Mouse (Mus musculus) bone marrow, adult 2 months (tissue): ENCODE measurements around the gene Odf3l2. TPM values are rescaled to one million over a fixed set of nuclear protein-coding genes. Genes with fewer than 3 reads are reported as not detected.

Experiments
- H3K27ac ChIP-seq: fragments of 200-500 bp; 2 replicates; pipeline ENCODE4 v1.5.1; 2012; ENCODE audit warnings: low read depth, mild to moderate bottlenecking, control low read depth, inconsistent platforms, low read length; ENCODE audit not compliant: control insufficient read depth, poor library complexity, insufficient read depth
- H3K4me1 ChIP-seq: fragments of 200-500 bp; 2 replicates; pipeline ENCODE4 v1.6.1; 2011; ENCODE audit warnings: low read length; ENCODE audit not compliant: control insufficient read depth, insufficient read depth
- H3K4me3 ChIP-seq: fragments of 200-500 bp; replicated peaks from 2 replicates; pipeline ENCODE3; 2011; ENCODE audit warnings: mild to moderate bottlenecking, low read depth, low read length, control low read depth; ENCODE audit not compliant: control insufficient read depth
- CTCF ChIP-seq: fragments of 200-500 bp; IDR thresholded peaks from 2 replicates; pipeline ENCODE4 v1.5.1; 2011; ENCODE audit warnings: low read length, control low read depth; ENCODE audit not compliant: control insufficient read depth, insufficient read depth
- POLR2A ChIP-seq: fragments of 200-500 bp; IDR thresholded peaks from 2 replicates; pipeline ENCODE4 v1.6.1; 2011; ENCODE audit warnings: low read depth, mild to moderate bottlenecking, control low read depth, low read length, borderline replicate concordance; ENCODE audit not compliant: control insufficient read depth
- WGBS: fragments of 180-500 bp; shearing (Covaris S2); methylation state at CpG from one replicate; pipeline ENCODE4 v1.1.7; 2018; 5-methylcytosine and 5-hydroxymethylcytosine counted together
- polyA plus RNA-seq: library from polyadenylated mRNA; stranded (reverse); fragments of >200 nt; gene quantifications from 2 replicates; pipeline ENCODE4 v1.2.4, GENCODE M21; 2011; ENCODE audit warnings: low replicate concordance; ENCODE audit not compliant: missing spikeins, insufficient read depth, insufficient read length

The Odf3l2 gene
- polyA plus RNA-seq, 1 experiment, result not detected

DNA sequence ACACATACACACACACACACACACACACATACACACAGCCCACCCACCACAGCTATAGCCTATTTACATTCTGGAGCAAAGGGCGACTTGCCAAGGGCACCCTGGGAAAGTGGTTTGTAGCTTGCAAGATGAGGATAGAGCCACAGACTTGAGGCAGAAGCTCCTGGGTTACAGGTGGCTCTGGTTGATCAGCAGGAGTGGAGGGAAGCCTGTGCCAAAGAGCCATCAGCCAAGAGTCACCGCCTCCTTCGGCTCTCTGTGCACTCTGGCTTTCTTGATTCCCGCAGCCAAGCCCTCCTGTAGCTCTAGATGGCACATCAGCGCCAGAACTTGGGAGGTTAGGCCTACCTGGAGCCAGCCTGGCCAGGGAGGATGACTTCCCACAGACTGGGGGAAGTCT lies 34.2 kb downstream of the Odf3l2 start:
- Histone ChIP-seq H3K27ac (no peak overlapping the region), H3K4me1 (no peaks in the 10 kb centered on the region), H3K4me3 (no peak overlapping the region)
- WGBS, result 58% methylated on average over 5 of the region's 5 CpGs
- TF ChIP-seq CTCF (no peak), POLR2A (no peak)

GRCm38 (mm10) chr10:79609276-79609675 lies 36.3 kb downstream of the Odf3l2 start:
- 69% methylated on average over 3 of the region's 3 CpGs for WGBS
- no peak overlapping the region for H3K4me3 ChIP-seq
- TF ChIP-seq CTCF (no peak), POLR2A (no peak)
- no peaks in the 10 kb centered on the region for H3K4me1 ChIP-seq
- H3K27ac ChIP-seq, result no peak overlapping the region; the same call in 1 of the 2 replicates

DNA sequence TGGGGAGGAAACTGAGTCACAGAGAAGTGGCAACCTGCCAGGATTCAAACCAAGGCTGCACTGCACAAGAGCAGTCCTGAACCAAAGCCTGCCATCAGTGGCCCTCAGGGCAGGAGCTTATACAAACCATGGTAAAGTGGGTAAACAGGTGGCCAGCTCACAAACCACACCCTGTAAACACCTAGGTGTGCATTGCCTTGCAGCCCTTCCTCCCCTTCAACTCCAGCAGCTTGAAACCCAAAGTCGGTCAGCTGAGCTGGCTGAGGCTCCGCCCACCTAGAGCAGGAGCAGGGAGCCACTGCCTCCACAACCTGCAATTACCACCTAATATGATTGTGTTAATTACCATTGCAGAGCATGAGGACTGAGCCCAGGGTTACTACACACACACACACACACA lies 37.6 kb downstream of the Odf3l2 start:
- TF ChIP-seq POLR2A, result no peak
- 38% methylated on average over 2 of the region's 2 CpGs for WGBS

GRCm38 (mm10) chr10:79606537-79606936 lies 39.0 kb downstream of the Odf3l2 start:
- no peaks in the 10 kb centered on the region for H3K4me1 ChIP-seq
- no peak for TF ChIP-seq CTCF
- no peak for TF ChIP-seq POLR2A
- H3K4me3 ChIP-seq, result no peak overlapping the region
- no peak overlapping the region for H3K27ac ChIP-seq
- 59% methylated on average over 4 of the region's 4 CpGs for WGBS

More for the DNA sequence above, 37.6 kb downstream of the Odf3l2 start:
- Histone ChIP-seq H3K27ac (no peak overlapping the region; the same call in 1 of the 2 replicates), H3K4me1 (no peaks in the 10 kb centered on the region), H3K4me3 (no peak overlapping the region)

GRCm38 (mm10) chr10:79597936-79598230 lies 47.7 kb downstream of the Odf3l2 start:
- no peaks in the 10 kb centered on the region for H3K4me1 ChIP-seq
- no peak overlapping the region for H3K4me3 ChIP-seq
- no peak overlapping the region for H3K27ac ChIP-seq
- TF ChIP-seq POLR2A (no peak), CTCF (no peak)
- 73% methylated on average over 4 of the region's 4 CpGs for WGBS

DNA sequence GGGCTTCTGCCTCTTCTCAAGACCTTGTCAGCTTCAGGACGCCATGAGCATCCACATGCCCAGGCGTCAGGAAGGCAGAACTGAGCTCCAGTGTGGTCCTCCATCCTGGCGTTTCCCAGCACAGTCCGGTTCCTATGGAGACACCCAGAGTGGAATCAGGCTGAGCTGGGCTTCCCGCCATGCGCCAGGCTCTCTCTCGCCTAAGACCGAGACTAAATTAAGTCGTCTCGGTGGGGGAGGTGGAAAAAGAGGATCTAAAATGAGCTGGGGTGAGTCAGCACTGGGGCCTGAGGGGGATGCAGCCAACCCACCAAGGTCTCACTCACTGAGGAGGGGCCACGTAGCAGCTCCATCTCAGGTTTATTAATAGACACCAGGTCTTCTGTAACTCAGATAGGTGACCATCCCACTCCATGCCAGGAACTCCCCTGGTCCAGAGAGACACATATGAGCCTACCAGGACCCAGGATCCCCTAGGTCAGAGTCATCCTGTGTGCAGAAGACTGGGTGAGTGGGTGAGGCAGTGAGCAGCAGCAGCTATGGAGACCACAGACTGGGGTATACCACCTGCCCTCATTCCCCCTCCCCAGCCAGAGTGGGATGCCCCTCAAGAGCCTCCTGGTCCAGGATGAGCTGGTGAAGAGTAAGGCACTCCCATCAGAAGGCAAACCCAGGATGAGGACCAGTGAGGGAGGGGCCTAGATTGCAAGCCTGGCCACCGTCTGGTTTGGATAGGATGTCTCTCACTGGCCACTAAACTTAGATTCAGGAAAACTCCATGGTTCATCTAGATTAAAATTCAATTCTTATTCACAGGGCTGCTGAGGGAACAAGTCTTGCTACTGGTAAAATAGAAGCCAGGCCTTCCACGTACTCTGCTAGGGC lies 48.2 kb downstream of the Odf3l2 start:
- TF ChIP-seq POLR2A (no peak), CTCF (no peak)
- WGBS, result 18% methylated on average over 13 of the region's 13 CpGs
- Histone ChIP-seq H3K27ac (no peak overlapping the region), H3K4me3 (no peak overlapping the region), H3K4me1 (no peaks in the 10 kb centered on the region)

GRCm38 (mm10) chr10:79595590-79595929 lies 50.0 kb downstream of the Odf3l2 start:
- Histone ChIP-seq H3K4me3 (no peak overlapping the region), H3K27ac (no peak overlapping the region), H3K4me1 (no peaks in the 10 kb centered on the region)
- no peak for TF ChIP-seq POLR2A
- 68% methylated on average over 8 of the region's 8 CpGs for WGBS

GRCm38 (mm10) chr10:79594872-79595589 lies 50.5 kb downstream of the Odf3l2 start:
- TF ChIP-seq POLR2A (no peak), CTCF (peak; percentile 80)
- Histone ChIP-seq H3K4me3 (no peak overlapping the region), H3K4me1 (no peaks in the 10 kb centered on the region), H3K27ac (no peak overlapping the region)
- 16% methylated on average over 17 of the region's 17 CpGs for WGBS
